Mouse (Mus musculus): ENCODE data around the gene Elmo1.

Elmo1 gene

DNA sequence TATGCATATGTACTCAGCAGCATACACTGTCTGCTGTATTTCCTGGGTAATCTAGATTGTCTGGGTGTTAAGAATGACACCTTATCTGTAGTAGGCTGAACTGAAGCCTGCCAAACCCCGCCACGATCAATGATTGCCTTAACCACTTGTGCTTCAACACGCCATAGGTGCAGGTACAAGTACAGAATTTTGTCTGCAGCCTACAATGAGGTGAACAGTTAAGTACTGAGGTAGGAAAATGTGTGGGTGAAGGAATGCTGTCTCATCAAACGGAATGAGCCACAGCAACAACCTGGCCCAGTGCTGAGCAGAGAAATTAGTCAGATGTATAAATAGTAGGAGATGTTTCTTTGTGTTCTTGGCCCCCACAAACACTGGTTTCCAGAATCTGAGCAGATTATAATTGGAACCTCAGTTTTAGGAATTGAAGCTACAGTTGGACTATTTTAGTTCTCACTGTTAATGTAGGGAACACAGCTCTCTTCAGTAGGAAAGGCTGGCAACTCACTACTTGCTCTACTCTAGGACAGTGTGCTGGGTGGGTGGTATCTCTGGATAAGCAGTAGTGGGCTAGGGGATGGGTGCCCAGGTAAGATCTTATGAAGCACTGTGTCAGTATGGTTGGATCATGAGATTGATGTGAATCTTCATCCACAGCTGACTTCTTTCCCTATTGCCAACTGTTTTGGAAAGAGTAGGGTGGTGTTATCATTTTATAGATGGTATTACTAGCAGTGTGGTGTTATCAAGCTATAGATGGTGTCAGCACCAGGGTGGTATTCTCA lies 4.7 kb downstream of the Elmo1 start:
- in situ Hi-C loops (cut with MseI, MboI) = no loop called here

DNA sequence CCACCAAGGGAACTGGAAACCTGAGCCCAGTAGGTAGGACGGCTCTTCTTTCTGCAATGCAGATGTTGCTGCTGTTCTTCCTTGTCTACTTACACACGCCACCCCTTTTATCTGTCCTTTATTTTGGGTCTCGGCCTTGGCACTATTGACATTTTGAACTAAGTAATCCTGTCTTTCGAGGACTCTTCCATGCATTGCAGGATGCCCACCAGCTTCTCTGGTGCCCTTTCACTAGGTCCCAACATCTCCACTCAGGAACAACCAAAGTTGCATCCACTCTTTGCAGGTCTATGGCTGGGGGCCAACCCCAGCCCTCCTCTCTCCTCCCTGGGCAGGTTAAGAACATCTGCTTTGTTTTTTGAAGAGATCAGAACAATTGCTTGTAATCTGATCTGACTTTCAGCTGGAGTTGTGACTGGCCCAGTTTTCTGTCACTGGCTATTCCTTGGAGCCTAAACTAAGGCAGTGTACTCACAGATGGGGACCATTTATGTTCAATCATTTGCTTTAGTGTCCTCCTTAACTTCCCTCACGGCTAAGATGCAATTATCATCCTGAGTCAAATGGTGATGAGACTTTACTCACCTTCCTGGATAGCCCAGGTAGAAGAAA lies 6.7 kb downstream of the Elmo1 start:
- in situ Hi-C loops (cut with MseI, MboI) = no loop called here

- in situ Hi-C loops (cut with MseI, MboI) = no loop called here
These were observed 7.7 kb downstream of the Elmo1 start for GRCm38 (mm10) chr13:20097934-20098593.

- in situ Hi-C loops (cut with MseI, MboI) = no loop called here
These were observed 8.2 kb downstream of the Elmo1 start for GRCm38 (mm10) chr13:20098594-20098965.

- in situ Hi-C loops (cut with MseI, MboI) = no loop called here
These were observed 9.2 kb downstream of the Elmo1 start for GRCm38 (mm10) chr13:20099546-20099945.

- in situ Hi-C loops (cut with MseI, MboI) = no loop called here
These were observed 10.0 kb downstream of the Elmo1 start for GRCm38 (mm10) chr13:20100357-20100756.

DNA sequence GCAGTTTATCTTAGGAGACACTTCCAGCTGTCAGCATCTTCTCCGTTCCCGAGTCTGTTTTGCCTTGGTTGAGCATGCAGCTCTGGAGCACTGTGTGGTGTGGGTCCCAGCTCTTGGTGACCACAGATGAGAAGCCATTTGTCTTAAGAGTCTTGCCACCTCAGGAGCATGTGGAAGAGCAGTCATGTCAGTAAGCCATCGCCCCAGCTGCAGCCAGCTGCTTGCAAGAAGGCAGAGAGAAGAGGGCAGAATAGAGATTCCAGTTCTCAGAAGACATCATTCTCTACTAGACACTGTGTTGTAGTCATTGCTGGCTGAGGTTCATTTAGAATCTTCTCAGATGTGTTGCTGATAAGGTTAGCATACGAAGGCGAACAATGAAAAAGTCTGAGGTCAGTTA lies 11.3 kb downstream of the Elmo1 start:
- in situ Hi-C loops (cut with MseI, MboI) = no loop called here

DNA sequence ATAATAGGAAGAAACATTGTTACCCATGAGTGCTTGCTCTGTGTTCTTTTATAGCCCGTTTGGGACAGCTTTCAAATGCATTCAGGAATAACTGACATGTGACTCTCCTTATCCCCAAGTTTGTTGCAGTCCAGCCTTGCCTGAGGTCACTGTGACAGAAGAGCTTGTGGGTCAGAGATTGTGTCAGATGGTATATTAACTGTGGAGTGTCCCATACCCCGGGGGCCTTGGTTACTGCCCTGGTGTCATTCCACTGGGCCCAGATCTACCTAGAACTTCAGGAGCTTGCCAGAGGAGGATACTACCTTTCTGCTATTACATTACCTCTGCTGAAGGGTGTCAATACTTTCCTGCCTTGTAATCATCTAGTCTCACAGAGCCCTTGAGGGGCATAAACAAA lies 14.4 kb downstream of the Elmo1 start:
- in situ Hi-C loops (cut with MseI, MboI) = no loop called here

DNA sequence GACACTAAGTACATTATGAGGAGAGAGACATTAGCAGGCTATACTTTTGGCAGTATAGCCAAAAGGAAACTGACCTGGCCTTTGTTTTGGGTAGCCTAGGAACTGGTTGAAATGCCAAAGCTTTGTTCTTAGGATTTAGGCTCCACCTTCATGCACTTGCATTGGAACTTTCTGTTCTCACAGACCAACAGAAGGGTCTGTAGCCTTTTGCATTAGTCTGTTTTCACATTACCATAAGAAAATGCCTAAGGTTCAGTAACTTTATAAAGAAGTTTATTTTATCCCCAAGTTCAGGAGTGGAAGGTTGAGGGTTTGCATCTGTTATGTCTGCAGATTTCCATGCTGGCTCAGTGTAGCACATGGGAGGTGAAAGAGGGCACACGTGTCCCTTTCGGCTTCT lies 15.6 kb downstream of the Elmo1 start:
- in situ Hi-C loops (cut with MseI, MboI) = no loop called here

DNA sequence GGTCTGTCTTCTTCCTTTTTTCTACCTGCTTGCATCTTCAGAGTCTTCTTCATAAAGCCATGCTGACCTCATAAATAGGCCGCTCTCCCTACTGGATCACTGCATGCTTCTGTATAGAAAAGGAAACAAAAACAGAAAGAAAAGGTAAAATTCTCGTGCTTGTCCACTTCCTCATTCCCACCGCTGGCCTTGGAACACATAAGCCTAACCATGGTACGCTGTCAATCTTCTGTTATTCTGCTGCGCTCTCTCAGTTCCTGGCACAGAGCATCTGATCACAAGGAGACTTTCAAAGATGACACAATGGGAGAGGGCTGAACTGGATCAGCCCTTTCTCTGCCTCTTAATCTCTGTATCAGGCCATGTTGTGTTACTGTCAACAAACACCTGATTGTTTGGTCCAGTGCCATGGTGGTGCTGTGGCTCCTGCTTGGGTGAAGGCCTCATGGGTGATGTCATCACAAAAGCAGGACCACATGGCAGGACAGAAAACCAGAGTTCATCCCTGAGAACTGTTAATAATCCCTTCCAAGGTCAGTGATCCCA lies 17.6 kb downstream of the Elmo1 start:
- in situ Hi-C loops (cut with MseI, MboI) = no loop called here

GRCm38 (mm10) chr13:20108956-20109355 lies 18.6 kb downstream of the Elmo1 start:
- in situ Hi-C loops (cut with MseI, MboI) = no loop called here

- in situ Hi-C loops (cut with MseI, MboI) = no loop called here
These were observed 19.1 kb downstream of the Elmo1 start for GRCm38 (mm10) chr13:20109446-20109845.

- in situ Hi-C loops (cut with MseI, MboI) = no loop called here
These were observed 19.7 kb downstream of the Elmo1 start for GRCm38 (mm10) chr13:20109987-20110680.

DNA sequence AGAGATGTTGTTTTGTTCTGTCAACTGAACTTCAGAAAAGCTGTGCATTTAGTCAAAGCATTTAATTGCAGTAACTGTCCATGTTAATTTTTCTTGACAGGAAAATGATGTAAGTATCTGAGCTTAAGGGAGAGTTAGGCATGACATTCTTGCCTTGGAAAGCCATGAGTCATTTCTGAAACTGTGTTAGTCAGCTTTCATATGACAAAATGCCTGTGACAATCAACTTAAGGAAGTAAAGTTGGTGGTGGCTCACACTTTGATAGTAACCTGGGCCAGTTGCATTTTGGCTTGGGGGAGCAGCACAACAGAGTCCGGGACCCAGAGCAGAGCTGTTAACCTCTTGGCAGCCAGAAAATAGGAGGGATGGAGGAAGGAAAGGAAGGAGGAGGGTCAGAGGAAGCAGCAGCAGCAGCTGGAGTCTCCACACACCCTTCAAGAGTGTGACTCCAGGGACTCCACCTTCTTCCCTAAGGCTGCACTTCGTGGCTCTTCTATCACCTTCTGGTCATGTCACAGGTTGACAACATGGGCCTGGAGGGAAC lies 20.9 kb downstream of the Elmo1 start:
- in situ Hi-C loops (cut with MseI, MboI) = no loop called here

DNA sequence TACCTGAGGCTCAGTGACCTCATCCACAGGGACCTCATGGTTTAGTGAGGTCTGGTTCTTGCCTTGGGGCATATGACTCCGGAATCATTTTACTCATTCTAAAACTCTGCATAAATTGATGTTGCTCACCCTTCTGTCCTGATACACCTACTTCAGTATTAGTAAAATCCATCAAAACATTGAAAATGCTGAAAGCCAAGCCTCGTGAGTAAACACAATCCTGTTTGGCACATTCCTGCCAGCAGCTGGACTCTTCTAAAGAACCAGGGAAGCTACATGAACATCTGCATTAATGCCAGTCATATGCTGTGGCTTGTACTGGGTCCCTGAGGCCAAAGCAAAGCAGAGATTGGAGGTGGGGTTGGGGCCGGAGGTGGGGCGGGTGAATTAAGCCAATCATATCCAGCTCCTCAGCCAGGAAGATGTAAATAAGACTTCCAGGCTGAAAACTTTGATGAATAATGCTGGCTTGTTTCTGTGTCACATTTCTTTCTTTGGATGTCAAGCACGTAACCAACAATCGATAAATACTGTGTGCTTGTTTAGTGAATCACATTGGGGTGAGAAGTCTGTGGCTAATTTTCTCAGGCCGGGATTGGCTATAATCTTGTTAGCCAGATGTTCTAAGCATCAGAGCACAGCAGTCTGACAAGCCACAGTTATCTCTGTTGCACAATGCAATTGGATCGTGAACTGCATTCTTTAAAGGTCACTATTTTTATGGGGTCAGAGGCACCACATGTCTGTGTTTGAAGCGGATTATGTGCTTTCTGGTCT lies 24.9 kb downstream of the Elmo1 start:
- in situ Hi-C loops (cut with MseI, MboI) = no loop called here

DNA sequence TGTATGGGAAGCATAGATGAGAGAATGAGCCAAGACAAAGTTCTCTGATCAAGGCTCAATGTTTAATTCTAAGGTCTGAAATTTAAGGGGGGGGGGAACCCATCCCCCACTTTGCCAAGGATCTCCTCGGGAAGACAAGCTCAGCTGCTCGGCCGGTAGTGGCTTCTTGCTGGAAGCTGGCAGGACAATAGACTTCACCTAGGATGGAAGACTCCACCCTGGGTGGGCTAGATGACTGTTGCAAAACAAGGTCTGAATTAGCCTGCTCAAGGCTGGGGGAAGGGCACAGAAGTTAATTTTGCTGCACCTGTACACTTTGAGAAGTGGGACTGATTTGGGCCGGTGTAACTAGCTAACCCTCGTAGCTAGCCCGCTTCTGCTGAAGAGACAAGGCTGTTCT lies 25.6 kb downstream of the Elmo1 start:
- in situ Hi-C loops (cut with MseI, MboI) = no loop called here

DNA sequence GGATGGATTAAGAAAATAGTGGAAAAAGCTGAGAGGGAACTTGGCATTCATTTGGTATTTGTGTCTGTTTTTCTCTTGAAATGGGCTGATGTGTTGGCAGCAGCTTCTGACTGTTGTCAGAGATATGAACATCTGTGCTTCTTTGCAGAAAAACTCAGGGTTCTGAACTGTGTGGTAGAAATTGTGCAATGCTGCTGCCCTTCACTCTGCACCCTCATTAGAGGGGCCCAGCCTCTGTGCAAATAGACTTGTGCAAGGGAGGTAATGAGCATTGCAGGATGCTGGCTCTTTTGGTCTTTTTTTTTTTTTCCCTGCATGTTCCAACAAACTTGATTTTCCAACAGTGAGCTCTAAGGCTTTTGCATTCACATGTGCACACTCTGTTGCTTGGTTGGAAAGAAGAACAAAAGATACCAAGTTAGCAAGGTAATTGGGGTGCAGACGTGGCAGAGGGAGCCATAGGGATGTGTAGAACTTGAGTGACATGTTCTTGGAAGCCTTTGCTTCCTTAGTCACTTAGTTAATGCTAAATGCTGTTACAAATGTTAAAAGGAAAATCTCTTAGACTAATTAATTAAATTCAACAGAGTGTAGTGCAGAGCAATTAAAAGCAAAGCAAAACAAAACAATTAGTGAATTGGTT lies 26.6 kb downstream of the Elmo1 start:
- in situ Hi-C loops (cut with MseI, MboI) = no loop called here

- in situ Hi-C loops (cut with MseI, MboI) = no loop called here
These were observed 27.3 kb downstream of the Elmo1 start for GRCm38 (mm10) chr13:20117691-20118090.

DNA sequence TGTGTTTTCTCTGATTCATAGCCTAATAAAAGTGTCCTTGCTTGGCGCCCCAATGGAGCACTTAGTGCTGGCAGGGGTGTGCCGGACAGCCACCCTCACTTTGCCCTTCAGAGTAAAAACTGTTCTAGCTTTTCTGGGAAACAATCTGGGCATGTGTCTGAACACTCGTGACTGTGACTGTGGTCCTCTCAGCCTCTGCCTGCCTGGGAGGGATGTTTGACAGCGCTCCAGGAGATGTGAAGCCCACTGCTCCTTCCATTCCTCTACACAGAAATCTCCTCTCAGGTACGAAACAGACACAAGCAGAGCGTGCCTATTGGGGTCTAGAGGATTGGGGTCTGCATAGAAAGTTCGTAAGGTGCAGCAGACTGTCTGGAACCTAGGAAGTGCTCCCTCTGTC lies 28.5 kb downstream of the Elmo1 start:
- in situ Hi-C loops (cut with MseI, MboI) = no loop called here

DNA sequence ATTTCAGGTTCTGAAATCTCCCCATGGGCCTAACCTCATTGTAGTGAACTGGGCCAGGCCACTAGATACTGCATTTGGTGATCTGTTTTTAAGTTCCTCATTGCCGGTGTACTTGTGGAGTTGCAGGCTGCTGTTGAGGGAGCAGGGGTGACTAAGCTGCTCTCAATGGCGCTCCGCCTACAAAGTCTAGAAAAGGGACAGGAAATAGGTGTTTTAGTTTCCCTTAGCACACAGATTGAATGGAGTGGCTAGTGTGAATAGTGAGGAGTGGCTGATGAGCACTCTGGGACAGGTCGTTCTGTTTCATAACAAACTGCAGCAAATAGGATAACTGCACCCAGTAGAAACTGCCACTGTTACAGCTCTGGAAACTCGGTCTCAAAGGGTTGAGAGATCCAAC lies 30.3 kb downstream of the Elmo1 start:
- in situ Hi-C loops (cut with MseI, MboI) = no loop called here
